Mouse (Mus musculus) thymus, postnatal 4 days (tissue): Measurements from ENCODE around the gene Arhgef5.

ENCODE experiments used
- DNase-seq: peaks from one replicate; pipeline ENCODE4 v3.0.0; 2021

Gene Arhgef5

DNA sequence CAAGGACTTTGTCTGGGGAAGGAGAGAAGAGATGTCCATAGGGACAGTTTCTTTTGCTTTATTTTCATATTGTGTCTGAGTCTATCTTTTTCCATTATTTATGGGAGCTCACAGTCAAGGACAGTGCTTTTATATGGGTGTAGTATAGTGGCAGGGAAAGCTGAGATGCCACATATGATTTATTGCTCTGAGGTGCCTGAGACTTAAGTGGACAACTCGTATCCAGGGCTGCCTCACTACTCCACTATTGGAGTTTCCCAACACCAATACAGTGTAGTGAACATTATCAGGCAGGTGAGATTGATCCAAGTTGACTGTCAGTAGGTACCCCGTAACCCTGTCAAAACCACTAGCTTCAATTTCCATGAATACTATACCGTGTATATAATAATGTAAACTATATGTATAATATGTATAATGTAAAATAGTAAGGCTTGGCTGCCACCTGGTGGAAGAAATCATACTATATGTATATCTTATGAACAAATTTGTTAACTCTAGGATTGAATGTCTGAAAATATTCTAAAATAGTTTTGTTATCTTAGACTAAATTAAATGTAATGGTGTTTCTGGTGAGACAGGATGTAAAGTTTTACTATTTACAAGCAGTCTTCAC, 70.3 kb downstream of the Arhgef5 start:
- DNase-seq = peak; percentile 16

GRCm38 (mm10) chr6:43337491-43337961, 72.1 kb downstream of the Arhgef5 start:
- no peak for DNase-seq

DNA sequence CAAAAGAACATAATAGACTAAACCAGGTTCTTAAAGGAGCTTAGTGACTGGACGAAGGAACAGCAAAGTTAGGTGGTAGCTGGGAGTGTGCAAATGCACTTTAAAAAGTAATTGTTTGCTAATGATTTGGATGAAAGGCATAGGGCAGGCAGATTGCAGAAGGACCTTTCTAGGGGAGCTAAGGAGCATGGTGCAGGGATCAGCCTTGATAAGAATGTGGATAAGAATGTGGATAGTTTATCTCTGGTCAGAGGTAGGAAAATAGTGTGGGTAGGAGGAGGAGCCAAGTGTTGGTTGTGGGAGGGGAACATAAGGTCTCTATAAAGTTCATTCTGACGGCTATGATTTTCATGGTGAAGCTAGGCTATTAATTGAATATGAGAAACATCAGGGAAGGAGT, 73.4 kb downstream of the Arhgef5 start:
- no peak for DNase-seq
